Mouse (Mus musculus) mesoderm, embryonic 11.5 days (tissue): ENCODE measurements at regions not wholly inside any gene's neighbourhood (a gene's known extent, or its start where the extent isn't known, plus 50 kb on each side); places are given as distances from the start of the nearest gene placed in this dataset.

ENCODE experiments used
- DNase-seq: peaks from one replicate; pipeline ENCODE4 v3.0.0-alpha.2; 2012; ENCODE audit warnings: low read depth, low spot score

DNA sequence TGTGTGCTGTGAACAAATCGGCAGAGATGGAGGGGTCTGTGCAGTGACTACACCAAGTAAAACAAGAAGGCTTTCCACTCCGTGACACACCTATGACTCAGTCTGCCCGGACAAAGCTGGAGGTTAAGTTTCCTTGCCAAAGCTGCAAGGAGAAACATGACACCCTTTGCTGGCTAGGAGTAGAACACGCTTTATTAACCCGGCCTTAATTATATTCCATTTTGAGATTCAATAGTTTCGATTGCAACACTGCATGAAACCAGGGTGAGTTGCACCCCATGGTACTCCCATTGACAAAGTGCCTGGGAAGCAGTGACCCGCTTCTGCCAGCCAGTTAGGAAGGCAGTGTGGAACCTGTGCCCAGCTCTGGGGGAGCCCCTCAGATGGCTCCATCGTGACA lies 256.2 kb upstream of the Gm26657 start:
- no peak for DNase-seq

DNA sequence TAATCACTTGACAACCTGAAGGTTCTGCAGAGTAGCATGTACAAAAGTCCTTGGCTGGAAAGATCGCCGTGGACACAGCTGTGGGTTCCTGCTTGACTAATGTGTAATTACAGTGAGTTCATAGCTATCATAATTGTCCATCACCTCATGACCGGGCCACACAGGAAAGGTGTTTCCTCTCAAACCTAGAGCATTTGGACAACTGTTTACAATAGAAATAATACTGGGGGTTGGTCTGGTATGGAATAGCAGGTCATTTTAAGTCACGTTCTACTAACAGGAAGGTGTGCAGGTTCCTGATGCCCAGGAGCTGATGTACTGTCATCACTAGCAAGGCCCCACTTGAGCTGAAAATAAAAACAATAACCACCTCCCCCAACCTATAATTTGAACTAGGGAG lies 283.1 kb upstream of the Gm26657 start:
- no peak for DNase-seq

DNA sequence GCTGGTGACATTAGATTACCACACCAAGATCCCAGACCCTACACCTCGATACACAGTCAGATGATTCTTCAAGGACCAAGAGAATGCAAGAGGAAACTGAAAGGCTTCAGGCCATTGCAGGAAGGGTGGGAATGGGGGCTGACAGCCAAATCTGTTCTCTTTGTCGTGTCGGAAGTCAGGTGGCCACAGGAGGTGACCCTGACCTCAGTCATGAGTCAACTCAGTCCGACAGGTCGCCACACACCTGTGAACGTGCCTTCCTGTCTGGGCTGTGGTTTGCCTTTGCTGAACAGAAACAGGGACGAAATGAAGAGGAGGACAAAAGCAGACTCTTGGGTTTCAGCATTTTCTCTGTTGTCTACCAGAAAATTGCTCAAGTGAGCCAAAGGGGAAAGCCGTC lies 318.3 kb upstream of the Gm26657 start:
- DNase-seq: no peak

DNA sequence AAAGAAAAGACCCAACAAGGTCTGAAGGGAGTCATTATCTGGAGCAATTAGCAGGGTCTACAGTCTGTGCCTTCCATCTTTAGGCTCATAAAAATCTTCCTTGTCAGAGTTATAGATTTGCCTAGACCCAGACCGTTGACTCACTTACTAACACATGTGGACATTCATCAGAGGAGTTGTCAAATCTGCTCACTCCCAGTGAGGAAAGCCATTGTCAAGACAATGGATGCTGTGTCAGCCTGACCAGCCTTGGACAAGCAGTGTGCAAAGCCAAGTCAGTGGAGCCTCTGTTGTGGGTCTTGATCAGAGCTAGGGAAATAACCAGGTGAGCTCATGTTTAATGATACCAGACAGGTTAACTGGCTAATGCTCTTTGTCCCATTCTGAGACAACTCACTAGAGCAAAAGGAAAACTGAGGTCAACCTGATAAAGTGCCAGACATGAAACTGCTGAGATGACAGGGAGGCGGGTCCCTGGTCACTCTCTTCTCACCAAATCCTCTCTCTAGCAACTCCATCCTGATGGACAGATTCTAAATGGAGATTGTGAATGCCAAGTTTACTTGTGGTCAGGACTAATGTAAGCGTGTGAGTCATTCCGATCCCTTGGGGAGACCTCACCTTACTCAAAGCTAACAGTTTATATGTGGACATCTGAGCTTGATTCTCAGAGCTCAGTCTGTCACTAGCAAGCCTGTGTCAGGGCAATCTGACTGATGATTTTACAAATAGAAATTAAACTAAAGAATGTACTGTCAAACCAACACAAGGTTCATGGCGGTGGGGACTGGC lies 320.6 kb upstream of the Gm26657 start:
- DNase-seq: no peak

DNA sequence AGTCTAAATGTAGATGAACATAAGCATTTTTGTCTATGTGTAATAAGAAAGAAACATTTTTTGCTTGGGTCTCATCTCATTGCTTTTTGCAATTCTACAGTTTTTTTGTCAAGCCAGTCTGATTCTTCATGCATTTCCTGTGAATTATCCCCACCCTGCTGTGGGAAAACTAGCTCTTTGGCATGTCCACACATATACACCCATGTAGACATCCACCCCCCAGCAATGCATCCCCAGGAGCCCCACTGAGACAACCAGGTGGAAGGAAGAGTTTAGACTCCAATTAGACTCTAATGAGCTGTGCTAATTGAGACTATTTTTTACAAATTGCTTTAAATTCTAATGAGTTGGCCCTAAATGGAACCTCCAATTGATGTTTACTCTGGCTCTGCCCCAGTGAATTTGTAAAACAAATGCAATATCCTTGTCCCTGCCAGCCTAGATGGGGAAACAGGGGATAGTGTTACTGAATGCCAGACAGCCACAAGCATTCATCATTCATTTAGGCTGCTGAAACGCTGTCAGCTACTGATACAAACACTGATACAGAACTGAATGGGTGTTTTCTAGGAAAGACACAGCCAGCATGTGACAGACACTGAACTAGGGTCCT lies 328.7 kb upstream of the Gm26657 start:
- DNase-seq: no peak

DNA sequence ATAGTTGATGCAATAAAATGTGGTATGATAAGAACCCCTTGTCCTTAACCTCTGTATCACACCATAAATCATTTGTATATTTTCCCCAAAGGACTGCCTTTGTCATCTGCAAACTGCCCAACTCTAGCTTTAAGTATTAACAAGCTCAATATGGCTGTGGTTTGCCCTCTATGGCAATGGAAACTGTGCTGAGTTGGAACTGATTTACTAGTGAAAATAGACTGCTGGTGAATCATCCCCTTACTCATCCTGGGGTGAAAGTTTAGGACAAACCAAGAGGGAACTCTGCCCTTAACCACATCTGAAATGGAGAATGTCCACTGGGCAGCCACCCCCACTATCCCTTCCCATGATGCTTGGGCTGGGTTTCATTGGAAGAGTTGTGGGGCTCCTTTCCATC lies 346.1 kb upstream of the Gm26657 start:
- no peak for DNase-seq

DNA sequence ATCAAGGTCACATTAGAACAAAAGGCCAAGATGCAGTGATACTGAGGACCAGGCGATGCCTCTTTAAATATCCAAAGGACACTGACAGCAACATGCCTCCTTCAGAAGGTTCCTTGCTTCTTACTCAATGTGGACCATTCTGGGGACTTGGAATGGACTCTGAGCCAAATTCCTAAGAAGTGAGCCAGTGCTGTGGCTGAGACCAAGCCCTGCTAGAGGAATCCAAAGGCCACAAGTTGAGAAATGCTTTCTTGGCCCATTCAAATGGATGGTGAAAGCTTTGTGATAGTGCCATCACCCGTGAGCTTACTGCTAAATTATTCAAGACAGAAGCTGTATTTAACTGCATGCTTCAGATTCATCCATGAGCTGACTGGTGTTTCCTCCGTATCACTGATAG lies 352.8 kb upstream of the Gm26657 start:
- no peak for DNase-seq

DNA sequence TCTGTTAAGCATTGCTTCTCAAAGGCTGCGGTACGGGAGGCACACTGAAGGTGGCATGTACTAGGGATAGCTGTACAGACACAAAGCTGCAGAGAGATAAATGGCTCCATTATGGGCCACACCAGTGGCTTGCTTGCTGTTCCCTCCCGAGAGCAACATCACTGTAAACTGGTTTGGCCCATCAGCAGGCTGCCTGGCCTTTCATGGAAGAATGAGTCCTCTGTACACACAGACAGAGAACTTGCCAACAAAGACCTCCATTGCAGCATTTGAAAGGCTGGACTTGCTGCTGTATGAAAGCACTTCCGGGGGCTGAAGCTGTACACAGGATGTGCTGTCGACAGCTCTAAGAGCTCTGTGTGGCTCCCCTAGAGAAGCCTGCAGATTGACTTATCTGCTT lies 364.1 kb upstream of the Gm26657 start:
- peak; percentile 9 for DNase-seq

DNA sequence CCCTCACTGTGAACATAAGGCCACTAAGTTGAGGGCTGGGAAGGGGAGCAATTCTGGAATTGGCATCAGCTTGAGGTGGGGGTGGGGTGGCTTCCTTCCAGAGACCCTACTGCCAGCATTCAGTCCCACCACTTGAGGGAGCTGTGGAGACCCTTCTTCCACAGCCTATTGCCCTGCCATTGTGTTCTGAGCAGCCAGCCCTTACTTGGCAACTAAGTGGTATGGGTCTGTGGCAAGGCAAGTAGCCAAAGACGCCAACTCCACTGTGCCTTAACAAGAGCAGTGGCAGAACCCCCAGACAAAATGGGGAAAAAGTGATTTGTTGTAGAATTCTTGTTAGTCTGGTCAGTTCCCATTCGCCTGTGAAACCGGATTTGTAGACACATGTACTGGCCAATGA lies 365.4 kb upstream of the Gm26657 start:
- DNase-seq: no peak

DNA sequence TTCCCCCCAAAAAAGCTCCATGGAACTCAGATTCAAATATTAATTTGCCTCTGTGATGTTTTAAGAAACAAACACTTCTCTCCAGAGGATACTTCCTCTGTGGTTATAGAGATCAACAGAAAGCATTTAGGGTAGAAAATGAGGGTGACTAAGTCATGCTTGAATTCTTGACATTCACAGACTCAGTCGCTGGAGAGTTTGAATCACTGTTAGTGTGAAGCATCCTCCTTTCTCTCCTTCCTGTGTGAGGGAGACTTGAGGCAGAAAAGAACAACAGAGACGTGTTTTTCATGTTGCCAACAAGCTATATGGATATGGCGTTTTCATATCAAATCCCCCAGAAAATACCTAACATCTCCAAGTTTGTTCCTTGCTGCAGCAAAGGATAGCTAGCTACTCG lies 366.1 kb upstream of the Gm26657 start:
- no peak for DNase-seq

DNA sequence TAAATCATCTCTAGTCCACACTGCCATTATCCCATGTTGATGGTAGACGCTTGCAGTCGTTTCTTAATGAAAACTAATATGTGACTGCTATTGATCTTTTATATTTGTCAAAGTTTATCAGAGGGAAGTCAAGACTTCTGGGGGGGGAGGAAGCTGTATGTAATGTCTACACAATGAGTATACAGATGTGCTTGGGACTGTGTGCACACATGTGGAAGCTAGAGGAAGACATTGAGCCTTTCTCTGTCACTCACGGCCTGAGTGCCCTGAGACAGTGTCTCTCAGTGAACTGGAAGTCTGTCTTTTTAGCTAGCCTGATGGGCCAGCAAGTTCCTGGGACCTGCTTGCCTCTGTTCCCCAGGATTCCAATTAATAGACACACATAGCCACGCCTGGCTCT lies 366.7 kb upstream of the Gm26657 start:
- DNase-seq: no peak

DNA sequence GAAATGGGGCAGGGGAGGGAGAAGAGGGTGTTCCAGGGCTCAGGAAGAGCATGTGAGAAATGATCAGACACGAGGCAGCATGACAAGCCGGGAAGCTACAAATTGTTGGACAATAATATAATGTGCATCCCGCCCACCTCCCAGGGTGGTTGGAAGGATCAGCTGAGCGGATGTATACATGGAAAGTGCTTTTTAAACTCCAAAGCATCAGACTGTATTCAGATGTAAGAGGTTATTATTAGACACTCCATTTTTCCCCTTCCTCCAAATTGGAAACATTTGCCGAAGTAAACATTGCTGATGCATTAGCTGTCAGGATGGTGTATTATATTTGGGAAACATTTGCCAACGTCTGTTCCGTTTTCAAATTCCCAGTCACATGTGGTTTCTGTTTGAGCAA lies 367.2 kb upstream of the Gm26657 start:
- no peak for DNase-seq

DNA sequence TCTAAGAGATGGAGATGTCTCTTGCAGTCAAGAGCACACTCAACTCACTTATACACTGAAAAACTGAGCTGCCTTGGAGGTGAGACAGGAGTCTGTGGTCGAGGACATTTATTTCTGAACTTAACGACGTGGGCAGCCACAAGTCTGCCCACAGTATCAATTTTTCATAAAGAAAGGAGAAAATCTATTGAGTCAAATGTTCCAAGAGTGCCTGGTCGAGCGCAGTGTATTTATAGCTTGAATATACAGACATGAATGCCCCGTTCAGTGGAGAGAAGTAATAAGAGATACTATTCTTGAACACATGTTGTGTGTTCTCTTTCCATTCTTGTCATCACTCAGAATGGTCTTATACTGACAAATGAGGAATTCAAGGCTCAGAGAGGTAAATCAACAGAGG lies 375.3 kb upstream of the Gm26657 start:
- DNase-seq: no peak

DNA sequence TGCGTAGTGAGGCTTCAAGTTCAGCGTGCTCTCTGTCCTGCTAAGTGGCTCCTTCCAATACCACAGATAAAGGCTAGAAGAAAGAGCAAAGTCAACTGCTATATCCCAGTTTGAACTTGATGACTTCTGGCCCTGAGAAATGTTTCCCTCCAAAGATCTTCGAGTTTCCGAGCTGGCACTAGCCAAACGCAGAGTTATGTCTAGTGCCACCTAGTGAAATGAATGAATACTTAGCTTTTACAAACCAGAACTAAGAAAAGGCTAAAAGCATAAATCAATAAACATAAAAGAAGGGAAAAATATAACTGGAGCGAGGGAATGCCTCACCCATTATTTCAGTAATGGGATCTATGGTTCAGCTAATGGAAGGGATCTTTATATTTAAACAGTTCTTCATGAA lies 377.7 kb upstream of the Gm26657 start:
- DNase-seq: peak; percentile 12

DNA sequence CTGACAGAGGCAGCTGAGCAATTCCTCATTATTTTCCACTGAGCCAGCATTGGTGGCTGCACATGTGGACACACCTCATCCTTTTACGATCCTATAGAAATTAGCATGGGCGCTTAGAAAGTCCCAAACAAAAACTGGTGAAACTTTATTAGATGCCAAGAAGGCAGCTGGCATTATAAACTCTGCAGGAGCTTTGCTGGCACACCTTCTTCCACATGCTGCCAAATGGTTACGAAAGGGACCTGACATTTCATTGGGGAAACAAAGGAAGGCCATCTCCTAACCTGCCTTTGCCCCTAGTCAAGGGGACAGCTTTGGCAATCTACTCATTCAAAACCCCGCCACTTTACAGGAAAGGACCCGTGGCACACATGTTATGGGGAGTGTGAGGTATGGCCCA lies 390.7 kb upstream of the Gm26657 start:
- no peak for DNase-seq

DNA sequence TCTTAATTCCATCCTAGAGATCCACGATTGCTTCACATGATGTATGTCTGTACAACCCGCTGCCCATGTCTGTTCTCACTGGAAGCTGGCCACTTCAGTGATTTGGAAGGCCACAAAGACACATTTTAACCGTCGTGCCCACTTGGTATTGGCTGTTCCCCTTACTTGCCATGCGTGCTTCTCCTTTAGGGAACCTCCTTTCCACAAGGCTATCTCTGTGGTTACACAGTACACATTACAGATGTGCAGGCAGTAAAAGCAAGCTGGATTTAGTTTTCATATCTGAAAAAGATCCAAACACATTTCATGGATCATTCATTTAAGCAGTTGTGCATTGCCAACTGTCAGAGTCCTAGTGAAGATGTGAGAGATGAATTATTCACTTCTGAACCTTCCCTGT lies 414.7 kb upstream of the Gm26657 start:
- DNase-seq: no peak

DNA sequence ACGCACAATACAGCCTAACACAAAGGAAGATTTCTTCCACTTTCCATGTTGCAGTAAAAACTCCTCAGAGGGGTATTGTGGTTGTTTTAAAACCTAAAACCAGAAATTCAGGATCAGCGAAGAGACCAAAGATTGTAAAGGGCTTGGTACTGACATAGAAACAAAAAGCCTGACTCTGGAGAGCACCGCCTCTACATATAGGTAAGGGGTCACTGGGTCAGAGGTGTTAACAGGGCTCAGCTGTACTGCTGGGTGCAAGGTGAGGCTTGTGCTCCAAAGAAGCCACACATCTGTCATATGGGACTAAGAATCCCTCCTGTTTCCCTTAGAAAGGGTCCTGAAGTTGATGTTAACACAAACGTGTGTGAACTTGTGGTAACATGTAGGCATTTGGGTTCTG lies 420.7 kb upstream of the Gm26657 start:
- DNase-seq: no peak

DNA sequence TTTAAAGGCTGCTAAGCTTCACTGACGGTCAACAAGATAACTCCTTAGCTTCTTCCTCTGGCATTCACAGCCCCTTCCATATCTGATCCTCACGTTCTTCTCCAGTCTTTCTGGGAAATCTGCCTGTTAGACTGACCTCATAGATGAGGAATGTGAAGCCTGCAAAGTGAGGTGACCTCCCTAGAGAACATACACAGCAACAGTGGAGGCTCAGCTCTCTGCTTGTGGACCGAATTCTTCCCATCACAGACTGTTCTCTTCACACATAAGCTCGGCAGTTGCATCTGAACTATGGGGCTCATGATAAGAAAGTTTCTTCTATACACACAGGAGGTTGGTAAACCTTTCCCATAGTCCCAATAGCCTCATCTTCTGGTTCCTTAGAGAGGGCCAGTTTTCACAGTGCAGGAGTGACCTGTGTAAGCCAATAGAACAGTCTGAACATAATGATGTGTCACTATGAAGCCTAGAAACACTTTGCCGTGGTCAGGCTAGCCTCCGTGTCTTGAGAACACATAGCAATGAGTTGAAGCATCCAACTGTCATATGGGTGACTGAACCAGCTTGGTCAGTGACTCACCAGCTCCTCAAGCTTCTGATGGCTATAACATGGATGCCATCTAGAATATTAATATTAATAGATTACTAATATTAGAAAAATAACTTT lies 434.1 kb upstream of the Gm26657 start:
- DNase-seq: peak; percentile 10

DNA sequence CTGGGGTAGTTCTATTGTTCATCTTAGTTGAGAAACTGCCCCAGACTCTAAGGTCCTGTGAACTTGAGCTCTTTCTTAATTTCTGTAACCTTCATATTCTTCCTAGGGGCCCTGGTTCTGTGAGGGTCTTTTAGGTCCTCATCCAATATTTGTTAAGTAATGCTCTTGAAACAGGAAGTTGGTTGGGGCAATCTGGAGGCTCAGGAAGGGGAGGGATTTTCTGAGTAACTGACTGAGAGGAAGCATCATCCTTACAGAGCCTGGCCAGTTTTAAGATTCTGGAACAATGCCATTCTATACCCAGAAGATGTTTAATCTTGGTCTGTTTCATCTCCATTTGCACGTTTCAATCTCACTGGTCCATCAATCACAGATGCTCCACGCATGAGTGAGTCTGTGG lies 435.6 kb upstream of the Gm26657 start:
- peak; percentile 2 for DNase-seq

DNA sequence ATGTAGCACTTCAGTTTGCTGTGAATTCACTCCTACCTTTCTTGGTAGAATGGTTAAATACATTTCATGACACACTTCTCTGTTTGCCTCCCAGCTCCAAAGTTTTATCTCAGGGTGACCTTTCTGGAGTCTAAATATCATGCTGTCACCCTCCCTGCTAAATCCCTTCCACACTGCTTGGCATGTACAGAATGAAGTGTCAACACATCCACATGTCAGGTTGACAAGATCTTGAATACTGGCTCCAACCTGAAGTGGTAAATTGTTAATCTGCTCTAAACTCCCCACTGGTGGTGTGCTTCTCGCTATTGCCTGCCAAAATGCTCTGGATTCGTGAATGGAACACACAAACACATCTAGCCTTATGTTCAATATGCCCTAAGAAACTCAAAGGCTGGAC lies 451.9 kb upstream of the Gm26657 start:
- no peak for DNase-seq

DNA sequence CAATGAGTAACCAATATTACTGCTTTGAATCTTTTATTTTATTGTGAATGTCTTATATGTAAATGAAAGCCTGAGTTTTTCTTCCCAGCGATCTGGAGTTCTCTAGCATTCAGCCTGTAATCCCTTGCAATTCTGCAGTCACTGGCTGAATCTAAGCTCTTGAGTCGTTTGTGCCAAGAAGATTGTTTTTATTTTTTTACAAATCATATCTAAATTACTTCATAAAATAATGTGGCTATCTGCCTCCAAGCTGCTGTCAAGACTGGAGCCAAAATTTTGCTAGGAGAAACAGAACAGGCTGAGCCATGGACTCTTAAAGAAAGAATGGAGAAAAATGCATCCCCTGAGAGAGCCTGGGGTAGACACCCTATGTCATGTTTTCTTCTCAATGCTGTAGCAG lies 455.4 kb upstream of the Gm26657 start:
- no peak for DNase-seq

DNA sequence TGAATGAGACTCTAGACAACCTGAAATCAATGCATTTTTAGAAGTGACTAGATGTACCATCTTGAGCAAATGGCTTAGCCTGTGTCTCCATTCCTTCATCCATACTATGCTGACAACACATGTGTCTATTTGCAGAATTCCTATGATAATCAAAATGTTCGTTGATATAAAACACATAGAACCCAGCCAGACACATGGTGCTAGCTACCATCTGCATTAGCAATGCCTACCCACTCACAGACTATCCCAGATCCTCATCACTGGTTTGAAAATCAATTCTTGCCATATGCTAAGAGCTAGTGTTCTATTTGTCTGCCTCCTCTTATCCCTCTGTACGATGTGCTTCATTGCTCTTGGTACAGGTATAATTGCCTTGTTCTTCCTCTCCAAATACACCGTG lies 464.0 kb upstream of the Gm26657 start:
- DNase-seq: no peak

DNA sequence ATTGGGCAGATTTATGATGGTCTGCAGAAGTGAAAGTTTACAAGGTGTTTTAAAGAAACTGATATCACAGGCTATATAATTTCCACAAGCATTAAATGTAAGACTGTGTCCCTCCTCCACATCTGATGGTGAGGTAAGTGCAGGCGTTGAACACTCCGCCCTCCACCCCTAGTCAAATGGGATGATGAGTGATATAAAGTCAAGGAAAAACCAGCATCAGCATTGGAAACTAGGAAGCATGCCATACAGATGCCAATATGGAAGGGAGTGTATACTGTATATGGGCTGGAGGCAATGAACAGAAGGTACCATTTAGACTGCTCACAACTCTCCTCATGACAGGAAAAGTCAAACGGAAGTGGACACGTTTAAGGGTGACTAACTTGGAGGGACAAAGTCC lies 468.5 kb upstream of the Gm26657 start:
- DNase-seq: no peak
